Mouse (Mus musculus) bone marrow macrophage, adult 2 months (primary cell): ENCODE data around the gene Cspg5.

Source experiments
- CTCF ChIP-seq: IDR thresholded peaks from 2 replicates; pipeline ENCODE4 v1.5.1; 2012; ENCODE audit warnings: low read depth, mild to moderate bottlenecking, low read length, moderate library complexity
- POLR2A ChIP-seq: IDR thresholded peaks from 2 replicates; pipeline ENCODE4 v1.6.1; 2012; ENCODE audit warnings: mild to moderate bottlenecking, low read depth, low read length, borderline replicate concordance

GRCm38 (mm10) chr9:110293254-110293718, 49.7 kb downstream of the Cspg5 start:
- TF ChIP-seq CTCF: no peak
- TF ChIP-seq POLR2A: no peak
